Mouse (Mus musculus) C2C12 (cell line): Measurements from ENCODE around the gene Olfr99. TPM values are rescaled to one million over a fixed set of nuclear protein-coding genes. Genes with fewer than 3 reads are reported as not detected.
"Not testable (repeated sequence)": the region's sequence is repeated elsewhere in the genome, so short reads cannot be mapped to it uniquely, and the experiment has no call there.

Experiments used
- H3K27me3 ChIP-seq: one replicate; pipeline ENCODE4 v1.6.1; 2011; ENCODE audit not compliant: control insufficient read depth, insufficient read depth, insufficient read length
- H3K36me3 ChIP-seq: one replicate; pipeline ENCODE4 v1.6.1; 2011; ENCODE audit not compliant: control insufficient read depth, insufficient read depth
- H3K4me3 ChIP-seq: one replicate; pipeline ENCODE4 v1.5.1; 2011; ENCODE audit warnings: mild to moderate bottlenecking, control low read depth; ENCODE audit not compliant: poor library complexity, insufficient read depth, severe bottlenecking
- H3K79me2 ChIP-seq: one replicate; pipeline ENCODE4 v1.6.1; 2011; ENCODE audit not compliant: control insufficient read depth, insufficient read depth
- H3K79me3 ChIP-seq: one replicate; pipeline ENCODE4 v1.6.1; 2011; ENCODE audit warnings: low read depth, control low read depth
- H3ac ChIP-seq: one replicate; pipeline ENCODE3; 2011; ENCODE audit warnings: low read depth; ENCODE audit not compliant: control insufficient read depth, insufficient read length
- CEBPB ChIP-seq: IDR thresholded peaks from one replicate; pipeline ENCODE4 v1.6.1; 2011; ENCODE audit warnings: low read depth, mild to moderate bottlenecking, control low read depth, moderate library complexity
- CTCF ChIP-seq: IDR thresholded peaks from one replicate; pipeline ENCODE4 v1.5.1; 2011; ENCODE audit not compliant: control insufficient read depth, insufficient read depth, insufficient read length
- FOSL1 ChIP-seq: IDR thresholded peaks from one replicate; pipeline ENCODE4 v1.8.0; 2011; ENCODE audit warnings: mild to moderate bottlenecking, low read length; ENCODE audit not compliant: poor library complexity, insufficient read depth, severe bottlenecking
- MAX ChIP-seq: IDR thresholded peaks from one replicate; pipeline ENCODE4 v1.6.1; 2011; ENCODE audit warnings: mild to moderate bottlenecking, control low read depth
- MYOD1 ChIP-seq: IDR thresholded peaks from one replicate; pipeline ENCODE4 v1.6.1; 2011; ENCODE audit warnings: low read depth; ENCODE audit not compliant: control insufficient read depth, insufficient read length
- MYOG ChIP-seq: IDR thresholded peaks from one replicate; pipeline ENCODE4 v1.6.1; 2011; ENCODE audit not compliant: control insufficient read depth, insufficient read length; ENCODE audit errors: extremely low read depth
- USF1 ChIP-seq: IDR thresholded peaks from one replicate; pipeline ENCODE4 v1.6.1; 2011; ENCODE audit warnings: low read depth, mild to moderate bottlenecking, control low read depth, moderate library complexity
- polyA plus RNA-seq: library from polyadenylated mRNA; unstranded; fragments of >200 nt; fragmentation: generic; extraction: Trizol; gene quantifications from one replicate; pipeline ENCODE4 v1.2.1, GENCODE M21; 2012; ENCODE audit warnings: missing spikeins

The Olfr99 gene
- polyA plus RNA-seq, 1 experiment, result not detected

- no peak overlapping the region for H3K4me3 ChIP-seq
- H3K27me3 ChIP-seq, result no peaks in the 10 kb centered on the region
- no peaks in the 10 kb centered on the region for H3K36me3 ChIP-seq
- TF ChIP-seq MYOG, result no peak
- TF ChIP-seq CTCF, result no peak
- TF ChIP-seq MAX, result no peak
- no peak for TF ChIP-seq FOSL1
- TF ChIP-seq CEBPB, result no peak
- TF ChIP-seq MYOD1, result no peak
- no peak for TF ChIP-seq USF1
- H3K79me3 ChIP-seq, result no peaks in the 10 kb centered on the region
- H3K79me2 ChIP-seq, result no peaks in the 10 kb centered on the region
- H3ac ChIP-seq, result no peak overlapping the region
These were observed 33.8 kb downstream of the Olfr99 start for GRCm38 (mm10) chr17:37249460-37249859.

- no peaks in the 10 kb centered on the region for H3K79me3 ChIP-seq
These were observed 36.5 kb downstream of the Olfr99 start for GRCm38 (mm10) chr17:37246715-37247114.

GRCm38 (mm10) chr17:37242198-37242597 is 41.1 kb downstream of the Olfr99 start:
- Histone ChIP-seq H3K79me2 (no peaks in the 10 kb centered on the region), H3K79me3 (no peaks in the 10 kb centered on the region), H3K36me3 (no peaks in the 10 kb centered on the region), H3ac (no peak overlapping the region), H3K4me3 (no peak overlapping the region), H3K27me3 (no peaks in the 10 kb centered on the region)
- TF ChIP-seq USF1, result no peak

More at GRCm38 (mm10) chr17:37246715-37247114, 36.5 kb downstream of the Olfr99 start:
- Histone ChIP-seq H3ac (no peak overlapping the region), H3K27me3 (no peaks in the 10 kb centered on the region), H3K36me3 (no peaks in the 10 kb centered on the region), H3K4me3 (no peak overlapping the region), H3K79me2 (no peaks in the 10 kb centered on the region)
- TF ChIP-seq CEBPB, result no peak
- TF ChIP-seq MAX, result no peak
- no peak for TF ChIP-seq FOSL1
- TF ChIP-seq USF1, result no peak
- no peak for TF ChIP-seq MYOG
- TF ChIP-seq CTCF, result no peak
- no peak for TF ChIP-seq MYOD1

- not testable (repeated sequence) for H3K36me3 ChIP-seq, H3K4me3 ChIP-seq, H3K27me3 ChIP-seq, H3K79me2 ChIP-seq, H3ac ChIP-seq, H3K79me3 ChIP-seq
These were observed 46.0 kb downstream of the Olfr99 start, which contains the start of gene Olfr97 for GRCm38 (mm10) chr17:37237230-37237629. Olfr97 (minus strand) TSS chr17:37237330.

Other genes starting within 250 kb of the Olfr99 start
- 6.1 TPM for gene Gabbr1, start 237.5 kb downstream of the Olfr99 start, polyA plus RNA-seq
- not detected for gene Olfr90, start 195.0 kb downstream of the Olfr99 start, polyA plus RNA-seq
- not detected for gene Olfr91, start 185.2 kb downstream of the Olfr99 start, polyA plus RNA-seq
- gene Olfr92, start 163.4 kb downstream of the Olfr99 start, polyA plus RNA-seq, result not detected
- not detected for gene Olfr93, start 122.0 kb downstream of the Olfr99 start, polyA plus RNA-seq
- gene Ubd, start 89.6 kb downstream of the Olfr99 start, polyA plus RNA-seq, result not detected
- not detected for gene Olfr94, start 82.5 kb downstream of the Olfr99 start, polyA plus RNA-seq
- not detected for gene Olfr95, start 70.3 kb downstream of the Olfr99 start, polyA plus RNA-seq
- not detected for gene Olfr96, start 63.3 kb downstream of the Olfr99 start, polyA plus RNA-seq
- gene Olfr97, start 46.1 kb downstream of the Olfr99 start, polyA plus RNA-seq, result not detected
- gene Olfr98, start 19.7 kb downstream of the Olfr99 start, polyA plus RNA-seq, result not detected
- gene H2-M3, start 13.2 kb downstream of the Olfr99 start, polyA plus RNA-seq, result 2.0 TPM
- not detected for gene Olfr101, start 20.9 kb upstream of the Olfr99 start, polyA plus RNA-seq
- not detected for gene Olfr102, start 33.6 kb upstream of the Olfr99 start, polyA plus RNA-seq
- not detected for gene Olfr103, start 56.2 kb upstream of the Olfr99 start, polyA plus RNA-seq
- gene Olfr104-ps, start 76.1 kb upstream of the Olfr99 start, polyA plus RNA-seq, result not detected
- gene Olfr105-ps, start 95.6 kb upstream of the Olfr99 start, polyA plus RNA-seq, result not detected
- not detected for gene Olfr106-ps, start 106.9 kb upstream of the Olfr99 start, polyA plus RNA-seq
- not detected for gene Olfr107, start 115.8 kb upstream of the Olfr99 start, polyA plus RNA-seq
- not detected for gene Olfr108, start 162.0 kb upstream of the Olfr99 start, polyA plus RNA-seq
- gene Olfr109, start 175.5 kb upstream of the Olfr99 start, polyA plus RNA-seq, result not detected
- not detected for gene H2-M2, start 200.1 kb upstream of the Olfr99 start, polyA plus RNA-seq
- gene Olfr110, start 209.0 kb upstream of the Olfr99 start, polyA plus RNA-seq, result not detected
- gene Olfr111, start 224.6 kb upstream of the Olfr99 start, polyA plus RNA-seq, result not detected